Mouse (Mus musculus): ENCODE data around the gene Fbxo34.
"Not testable (repeated sequence)": the region's sequence is repeated elsewhere in the genome, so short reads cannot be mapped to it uniquely, and the experiment has no call there.

Fbxo34 gene

GRCm38 (mm10) chr14:47563106-47563505 is 112.9 kb downstream of the Fbxo34 start:
- no peak for DNase-seq

DNA sequence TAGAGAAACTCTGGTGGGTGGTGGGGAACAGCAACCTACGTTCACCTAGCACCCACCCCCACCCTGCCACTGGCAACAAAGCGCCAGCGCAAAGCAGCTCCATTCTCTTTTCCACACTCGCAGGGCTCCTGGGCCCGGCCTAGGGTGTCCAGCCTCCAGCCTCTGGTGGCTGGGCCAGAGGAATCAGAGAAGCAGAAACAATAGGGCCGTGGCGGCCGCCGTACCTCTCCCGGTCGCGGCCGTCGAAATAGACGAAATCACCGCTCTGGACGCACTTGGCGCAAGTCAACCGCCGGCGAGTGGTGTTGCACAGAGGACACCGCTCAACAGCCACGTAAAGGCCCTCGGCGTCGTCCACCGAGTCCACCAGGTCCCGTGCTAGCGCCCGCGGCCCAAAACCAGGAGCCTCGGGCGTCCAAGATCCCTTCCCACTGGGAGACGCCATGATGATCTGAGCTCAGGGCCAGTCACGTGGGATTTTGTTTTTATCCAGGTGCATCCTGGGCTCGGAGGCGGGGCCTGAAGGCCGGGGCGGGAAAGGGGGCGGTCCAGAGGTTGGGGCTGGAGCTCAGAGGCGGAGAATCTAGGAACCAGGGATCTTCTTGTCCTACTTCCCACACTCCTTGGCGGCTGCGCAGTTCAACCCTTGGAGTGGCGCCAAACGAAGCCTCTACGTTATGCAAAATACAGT is 117.9 kb downstream of the Fbxo34 start:
- peak; percentile 76 for DNase-seq

DNA sequence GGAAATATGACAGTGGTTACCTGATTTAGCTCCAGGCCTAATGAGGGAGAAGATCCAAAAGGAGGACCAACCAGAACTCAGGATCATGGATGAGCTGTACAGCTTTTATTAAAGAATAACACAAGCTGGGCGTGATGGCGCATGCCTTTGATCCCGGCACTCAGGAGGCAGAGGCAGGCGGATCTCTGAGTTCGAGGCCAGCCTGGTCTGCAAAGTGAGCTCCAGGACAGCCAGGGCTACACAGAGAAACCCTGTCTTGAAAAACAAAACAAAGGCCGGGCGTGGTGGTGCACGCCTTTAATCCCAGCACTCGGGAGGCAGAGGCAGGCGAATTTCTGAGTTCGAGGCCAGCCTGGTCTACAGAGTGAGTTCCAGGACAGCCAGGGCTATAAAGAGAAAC is 120.3 kb downstream of the Fbxo34 start, which contains the start of gene Atg14:
Atg14 (minus strand) TSS at position 101 of the 400 bp plus-strand sequence.
- not testable (repeated sequence) for DNase-seq

DNA sequence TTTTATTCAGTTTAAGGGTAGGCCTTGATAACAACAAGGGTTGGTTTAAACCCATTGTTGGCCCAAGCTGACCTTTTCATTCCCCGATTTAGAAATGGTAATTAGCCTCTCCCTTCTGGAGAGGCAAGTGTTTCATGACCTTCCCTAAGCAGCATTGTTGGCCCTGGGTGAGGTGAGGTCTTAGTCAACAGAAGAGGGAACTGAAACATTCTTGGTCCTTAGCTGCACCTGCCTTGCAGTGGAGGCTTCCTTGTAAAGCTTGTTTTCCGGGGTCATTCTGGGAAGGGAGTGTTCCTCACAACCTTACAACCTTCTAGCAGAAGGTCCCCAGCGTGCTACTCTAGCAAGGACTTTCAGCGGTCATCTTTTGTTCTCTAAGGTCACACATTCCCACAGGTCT is 122.5 kb downstream of the Fbxo34 start:
- DNase-seq = no peak

- no peak for DNase-seq
Measured at GRCm38 (mm10) chr14:47574721-47575120, 124.5 kb downstream of the Fbxo34 start.

DNA sequence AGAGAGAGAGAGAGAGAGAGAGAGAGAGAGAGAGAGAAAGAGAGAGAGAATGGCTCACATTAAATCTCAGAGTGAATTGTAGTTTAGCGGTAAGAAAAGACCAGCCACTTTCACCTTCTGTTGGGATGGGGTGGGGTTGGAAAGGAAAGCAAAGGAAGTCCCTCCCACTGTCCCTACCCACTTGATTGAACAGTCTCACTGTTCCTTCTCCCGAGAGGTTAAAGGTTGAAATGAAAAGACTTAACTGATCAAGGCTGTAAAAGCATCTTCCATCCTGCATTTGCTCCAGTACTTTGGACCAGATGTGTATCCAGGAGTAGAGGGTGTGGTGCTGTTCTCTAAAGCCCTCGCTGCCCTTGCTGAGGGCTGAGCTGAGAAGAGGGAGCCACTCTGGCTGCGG is 126.5 kb downstream of the Fbxo34 start:
- no peak for DNase-seq

GRCm38 (mm10) chr14:47578086-47578485 is 127.9 kb downstream of the Fbxo34 start:
- DNase-seq = no peak

DNA sequence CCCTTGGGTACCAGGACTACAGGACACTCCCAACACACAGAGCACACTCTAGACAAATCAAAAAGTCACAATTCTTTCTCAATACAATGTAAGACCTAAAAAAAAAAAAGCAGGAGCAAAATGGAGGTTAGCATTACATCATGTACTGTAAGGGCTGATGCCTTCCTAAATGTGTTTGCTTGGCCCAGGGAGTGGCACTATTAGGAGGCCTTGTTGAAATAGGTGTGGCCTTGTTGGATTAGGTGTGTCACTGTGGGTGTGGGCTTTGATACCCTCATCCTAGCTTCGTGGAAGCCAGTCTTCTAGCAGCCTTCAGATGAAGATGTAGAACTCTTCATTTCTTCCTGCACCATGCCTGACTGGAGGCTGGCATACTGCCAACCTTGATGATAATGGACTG is 131.1 kb downstream of the Fbxo34 start:
- no peak for DNase-seq
